Mouse (Mus musculus): ENCODE data around the gene Uso1. TPM values are rescaled to one million over a fixed set of nuclear protein-coding genes. Genes with fewer than 3 reads are reported as not detected.

Uso1 gene
- total RNA-seq, 2 experiments from 2014 or later = 65.8 to 66.1 TPM

DNA sequence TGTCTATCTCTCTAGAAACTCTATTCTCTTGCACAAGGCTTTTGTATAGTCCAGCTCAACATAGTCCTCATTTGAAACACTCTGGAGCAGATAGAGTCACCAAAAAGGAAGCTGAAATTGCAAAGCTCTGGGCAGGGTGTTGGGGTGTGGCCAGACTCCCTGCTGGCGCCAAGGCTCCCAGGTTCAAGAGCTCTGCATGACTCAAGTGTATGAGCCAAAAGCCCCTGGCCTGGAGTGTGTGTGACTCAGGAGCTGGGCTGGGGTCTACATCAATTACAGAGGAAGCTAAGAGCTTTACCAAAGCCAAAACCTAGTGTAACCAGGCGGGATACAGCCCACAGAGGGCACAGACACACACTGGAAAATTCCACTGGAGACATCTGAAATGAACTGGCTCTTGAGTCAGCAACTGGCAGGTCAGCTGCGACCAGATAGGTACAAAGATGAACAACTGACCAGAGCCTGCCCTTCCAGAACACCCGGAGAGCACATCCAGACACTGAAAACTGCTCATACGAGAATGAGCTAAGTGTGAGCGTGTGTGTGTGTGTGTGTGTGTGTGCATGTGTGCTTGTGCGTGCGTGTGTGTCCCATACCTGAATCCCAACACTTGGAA lies 82.7 kb downstream of the Uso1 start:
- no peak for DNase-seq (ENCODE audit: low spot score in 2 of 2)
- intact Hi-C loops (cut with DNase I) = no loop called here

DNA sequence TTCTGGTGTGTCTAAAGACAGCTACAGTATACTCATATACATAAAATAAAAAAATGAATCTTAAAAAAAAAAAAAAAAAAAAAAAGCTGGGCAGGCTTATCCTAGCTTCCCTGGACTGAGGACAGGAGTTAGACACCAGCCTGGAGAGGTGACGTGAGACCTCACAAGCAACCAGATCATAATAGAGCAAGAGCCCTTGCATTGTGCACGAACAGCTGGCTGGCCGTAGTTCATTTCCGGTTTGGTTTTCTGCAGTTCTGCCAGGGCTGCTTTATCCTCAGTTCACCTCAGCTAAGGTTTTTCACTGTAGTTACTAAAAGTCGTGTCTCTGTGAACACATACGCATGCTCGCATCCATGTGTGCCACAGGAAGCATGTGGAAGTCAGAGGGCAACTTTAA lies 90.0 kb downstream of the Uso1 start:
- intact Hi-C loops (cut with DNase I) = no loop called here
- no peak for DNase-seq (ENCODE audit: low spot score in 2 of 2)

DNA sequence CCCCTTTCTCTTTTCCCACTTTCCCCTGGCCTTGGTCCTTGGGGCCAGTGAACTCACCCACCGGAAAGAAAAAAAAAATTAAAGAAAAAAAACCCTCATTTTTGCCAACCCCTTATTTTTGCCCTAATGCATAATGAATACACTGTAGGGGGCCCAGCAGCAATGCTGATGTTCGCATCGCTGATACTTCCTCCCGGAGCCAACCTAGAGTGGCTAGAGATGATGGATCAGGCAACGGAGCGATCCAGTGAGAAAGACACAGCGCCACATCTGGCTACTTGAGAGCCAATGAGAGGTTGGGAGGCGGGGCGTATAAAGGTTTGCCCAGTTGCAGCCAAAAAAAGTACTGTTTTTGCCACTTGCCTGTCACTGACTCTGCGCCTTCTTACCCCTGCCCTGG lies 91.0 kb downstream of the Uso1 start:
- DNase-seq (ENCODE audit: low spot score in 2 of 2) = no peak
- intact Hi-C loops (cut with DNase I) = no loop called here

GRCm38 (mm10) chr5:92229514-92229913 lies 91.8 kb downstream of the Uso1 start:
- DNase-seq (ENCODE audit: low spot score in 2 of 2) = no peak
- intact Hi-C loops (cut with DNase I) = no loop called here

DNA sequence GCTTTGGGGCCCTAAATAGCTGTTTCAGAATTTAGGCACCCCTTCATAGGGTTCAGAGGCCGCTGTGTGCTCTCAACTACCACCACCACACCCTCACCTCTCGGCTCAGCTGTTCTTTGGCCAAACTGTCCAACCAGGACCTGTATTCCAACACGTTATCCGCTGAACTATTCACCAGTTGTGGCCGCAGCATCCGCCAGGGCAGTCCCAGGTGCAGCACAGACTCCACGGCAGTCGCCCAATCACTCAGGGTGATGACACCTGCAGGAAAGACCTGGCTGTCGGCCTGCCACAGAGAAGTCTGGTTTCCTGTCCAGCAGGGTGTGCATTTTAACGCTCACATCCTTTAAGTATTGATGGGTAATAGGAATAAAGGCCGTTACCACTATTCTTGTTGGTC lies 92.6 kb downstream of the Uso1 start:
- intact Hi-C loops (cut with DNase I) = no loop called here
- DNase-seq (ENCODE audit: low spot score in 2 of 2) = no peak

GRCm38 (mm10) chr5:92231836-92232235 lies 94.1 kb downstream of the Uso1 start:
- intact Hi-C loops (cut with DNase I) = no loop called here

GRCm38 (mm10) chr5:92233366-92233765 lies 95.6 kb downstream of the Uso1 start:
- intact Hi-C loops (cut with DNase I) = no loop called here
- DNase-seq (ENCODE audit: low spot score in 2 of 2) = no peak

More at GRCm38 (mm10) chr5:92231836-92232235, 94.1 kb downstream of the Uso1 start:
- DNase-seq (ENCODE audit: low spot score in 2 of 2) = no peak

- DNase-seq (ENCODE audit: low spot score in 2 of 2) = no peak
- intact Hi-C loops (cut with DNase I) = loop anchor here (5.0 kb wide), 1 partner anchor 38 kb away; no protein-coding TSS in a partner anchor
Measured at GRCm38 (mm10) chr5:92234939-92235557, 97.3 kb downstream of the Uso1 start.

DNA sequence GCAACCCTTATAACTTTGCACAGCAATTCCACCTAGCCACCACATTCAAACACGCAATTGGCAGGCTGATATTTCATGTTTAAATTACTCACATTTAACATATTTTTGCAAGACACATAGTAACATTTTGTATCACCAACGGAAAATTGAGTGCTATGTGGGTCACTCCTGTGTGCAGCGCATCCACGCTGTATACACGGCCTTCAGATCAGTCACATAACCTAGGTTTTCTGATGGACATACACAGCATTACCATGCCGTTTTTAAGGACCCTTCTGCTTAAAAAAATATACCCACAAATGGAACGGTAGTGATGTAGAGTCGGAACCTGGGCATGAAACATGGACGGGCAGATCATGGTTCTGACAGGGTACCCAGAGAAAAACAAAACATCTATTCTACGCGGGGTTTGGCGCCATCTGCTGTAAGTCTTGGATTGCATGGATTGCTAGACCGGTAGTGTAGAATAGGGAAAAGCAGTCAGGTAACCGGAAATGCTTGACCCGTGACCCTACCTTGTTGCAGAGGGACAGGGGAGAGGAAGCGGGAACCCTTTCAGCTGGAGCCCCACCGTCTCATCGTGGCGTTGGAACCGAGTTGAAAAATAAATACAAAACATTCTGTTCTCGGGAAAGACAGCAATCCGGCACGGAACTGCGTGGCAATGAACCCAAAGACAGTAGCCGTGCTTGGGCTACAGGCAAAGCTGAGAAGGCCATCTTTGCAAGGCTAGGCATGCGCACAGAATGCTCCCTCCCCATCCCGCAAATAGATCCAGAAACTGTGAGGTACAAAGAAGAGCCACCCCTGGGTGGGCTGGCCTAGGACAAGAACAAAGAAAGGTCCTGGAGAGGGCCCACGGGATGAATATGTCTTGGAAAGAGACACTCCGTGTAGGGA lies 101.8 kb downstream of the Uso1 start:
- intact Hi-C loops (cut with DNase I) = loop anchor here (5.0 kb wide), 1 partner anchor 42 kb away; no protein-coding TSS in a partner anchor
- DNase-seq (ENCODE audit: low spot score in 2 of 2) = peak; percentile 68 to 82

DNA sequence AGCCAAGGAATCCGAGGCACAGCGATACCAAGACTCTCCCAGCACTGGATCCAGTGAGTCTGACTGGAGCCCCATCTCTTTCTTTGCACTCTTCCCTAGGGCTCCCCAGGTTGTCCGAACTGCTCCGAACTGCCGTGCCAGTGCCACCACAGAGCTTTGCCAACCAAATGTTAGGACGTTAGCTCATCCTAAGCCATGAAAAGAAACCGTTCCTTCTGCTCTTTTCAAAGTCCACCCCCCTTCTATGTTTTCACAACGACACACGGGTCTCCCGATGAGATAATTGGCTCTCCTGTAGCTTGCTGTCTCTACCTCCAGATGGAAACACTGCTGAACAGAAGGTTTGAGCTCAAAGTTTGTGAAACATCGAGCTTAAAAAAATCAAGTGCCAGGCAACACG lies 103.0 kb downstream of the Uso1 start:
- intact Hi-C loops (cut with DNase I) = no loop called here
- no peak for DNase-seq (ENCODE audit: low spot score in 2 of 2)

- intact Hi-C loops (cut with DNase I) = no loop called here
- DNase-seq (ENCODE audit: low spot score in 2 of 2) = no peak
Measured at GRCm38 (mm10) chr5:92244900-92245299, 107.2 kb downstream of the Uso1 start.

- intact Hi-C loops (cut with DNase I) = no loop called here
- DNase-seq (ENCODE audit: low spot score in 2 of 2) = no peak
Measured at GRCm38 (mm10) chr5:92245483-92245882, 107.7 kb downstream of the Uso1 start.

GRCm38 (mm10) chr5:92248614-92249013 lies 110.9 kb downstream of the Uso1 start:
- intact Hi-C loops (cut with DNase I) = no loop called here

GRCm38 (mm10) chr5:92252031-92252430 lies 114.3 kb downstream of the Uso1 start:
- intact Hi-C loops (cut with DNase I) = no loop called here
- DNase-seq (ENCODE audit: low spot score in 2 of 2) = no peak

More at GRCm38 (mm10) chr5:92248614-92249013, 110.9 kb downstream of the Uso1 start:
- no peak for DNase-seq (ENCODE audit: low spot score in 2 of 2)

Other genes with a start within 250 kb of the Uso1 start
- gene Rchy1, start 174.9 kb upstream of the Uso1 start, total RNA-seq (2021) = 10 to 100 TPM; 38.9 to 39.3 TPM
- gene Odaph, start 150.5 kb upstream of the Uso1 start, total RNA-seq (2021) = not detected
- 10 to 100 TPM; 61.9 to 68.6 TPM for gene Cdkl2, start 94.1 kb upstream of the Uso1 start, total RNA-seq (2021)
- gene G3bp2, start 54.2 kb upstream of the Uso1 start, total RNA-seq (2021) = 100 to 1,000 TPM; 176 to 179 TPM
- gene U90926, start 77.5 kb downstream of the Uso1 start, total RNA-seq (2021) = not detected
- gene Ppef2, start 118.3 kb downstream of the Uso1 start, total RNA-seq (2021) = 1 to 10 TPM in 1 of 2 experiments, under 1 TPM in 1; 0.23 to 1.0 TPM
- gene Naaa, start 140.2 kb downstream of the Uso1 start, total RNA-seq (2021) = 10 to 100 TPM; 26.6 to 30.7 TPM
- gene Sdad1, start 172.5 kb downstream of the Uso1 start, total RNA-seq (2021) = 10 to 100 TPM; 18.6 to 20.2 TPM
- not detected for gene Cxcl9, start 190.1 kb downstream of the Uso1 start, total RNA-seq (2021)
- gene Art3, start 193.9 kb downstream of the Uso1 start, total RNA-seq (2021) = 10 to 100 TPM; 10.2 to 11.8 TPM
- not detected for gene Cxcl10, start 211.0 kb downstream of the Uso1 start, total RNA-seq (2021)

Data from left cerebral cortex, postnatal 14 days (tissue).